Mouse (Mus musculus): ENCODE results near the gene Kpna2. TPM values are rescaled to one million over a fixed set of nuclear protein-coding genes. Genes with fewer than 3 reads are reported as not detected.
A peak's percentile ranks its signal among the peaks of the same experiment; 100 is the strongest.
"Not testable (repeated sequence)": the region's sequence is repeated elsewhere in the genome, so short reads cannot be mapped to it uniquely, and the experiment has no call there.

Gene Kpna2
- total RNA-seq, 2 experiments from 2014 or later, result 9.4 to 10.3 TPM

DNA sequence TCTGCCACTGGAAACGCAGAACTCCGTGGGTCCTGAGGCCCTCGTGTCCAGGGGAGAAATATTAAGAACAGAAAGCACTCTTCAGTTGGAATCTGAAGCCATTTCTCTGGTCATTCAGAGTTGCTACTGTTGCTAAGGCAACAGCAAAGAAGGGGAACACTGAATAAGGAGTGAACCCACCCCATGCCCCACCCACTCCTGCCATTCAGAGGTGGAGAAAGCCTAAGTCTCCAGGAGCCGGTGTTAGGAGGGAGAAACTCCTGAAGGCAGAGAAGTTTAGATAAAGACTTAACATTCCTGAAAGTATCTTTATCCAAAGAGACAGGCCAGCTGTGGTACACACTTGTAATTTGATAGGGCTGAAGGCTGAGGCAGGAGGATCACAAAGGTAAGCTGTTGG lies 20.0 kb upstream of the Kpna2 start:
- no peak for DNase-seq (ENCODE audit: low spot score)

DNA sequence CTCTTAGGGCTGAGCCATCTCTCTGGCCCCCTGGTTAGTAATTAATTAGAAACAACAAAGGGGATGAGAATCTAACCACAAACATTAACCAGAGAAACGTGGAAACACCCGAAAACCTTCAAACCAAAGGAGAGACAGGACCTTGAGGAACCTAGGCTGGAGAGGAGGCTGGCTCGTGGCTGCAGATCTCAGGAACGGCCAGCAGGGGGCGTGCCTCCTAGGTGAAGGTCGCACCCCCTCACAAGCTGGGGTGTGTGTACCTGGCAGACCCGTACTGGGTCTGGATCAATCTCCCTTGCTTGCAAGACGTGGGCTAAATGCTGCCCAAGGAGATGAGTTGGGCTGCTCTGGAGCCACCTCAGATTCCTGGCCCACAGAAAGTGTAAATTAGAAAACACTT lies 19.3 kb upstream of the Kpna2 start:
- DNase-seq (ENCODE audit: low spot score), result no peak

DNA sequence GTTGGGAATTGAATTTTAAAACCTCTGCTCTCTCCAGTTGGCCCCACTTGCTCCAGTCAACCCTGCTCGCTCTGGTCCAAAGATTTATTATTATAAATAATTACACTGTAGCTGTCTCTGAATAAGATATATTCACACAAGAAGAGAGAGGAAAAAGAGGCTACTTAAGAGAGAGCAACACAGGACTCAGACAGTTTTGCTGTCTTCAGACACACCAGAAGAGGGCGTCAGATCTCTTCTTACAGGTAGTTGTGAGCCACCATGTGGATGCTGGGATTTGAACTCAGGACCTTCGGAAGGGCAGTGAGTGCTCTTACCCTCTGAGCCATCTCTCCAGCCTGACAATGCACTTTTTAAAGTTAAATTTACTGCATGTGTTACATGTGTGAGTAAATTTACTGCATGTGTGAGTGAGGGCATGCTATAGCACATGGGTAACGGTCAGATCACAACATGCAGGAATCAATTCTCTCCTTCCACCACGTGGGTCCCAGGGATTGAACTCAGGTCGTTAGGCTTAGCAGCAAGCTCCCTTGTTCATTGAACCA lies 18.1 kb upstream of the Kpna2 start:
- no peak for DNase-seq (ENCODE audit: low spot score)

- no peak for DNase-seq (ENCODE audit: low spot score)
These were observed 17.6 kb upstream of the Kpna2 start for GRCm38 (mm10) chr11:107016893-107017292.

GRCm38 (mm10) chr11:107015535-107016187 lies 16.3 kb upstream of the Kpna2 start:
- DNase-seq (ENCODE audit: low spot score), result not testable (repeated sequence)

DNA sequence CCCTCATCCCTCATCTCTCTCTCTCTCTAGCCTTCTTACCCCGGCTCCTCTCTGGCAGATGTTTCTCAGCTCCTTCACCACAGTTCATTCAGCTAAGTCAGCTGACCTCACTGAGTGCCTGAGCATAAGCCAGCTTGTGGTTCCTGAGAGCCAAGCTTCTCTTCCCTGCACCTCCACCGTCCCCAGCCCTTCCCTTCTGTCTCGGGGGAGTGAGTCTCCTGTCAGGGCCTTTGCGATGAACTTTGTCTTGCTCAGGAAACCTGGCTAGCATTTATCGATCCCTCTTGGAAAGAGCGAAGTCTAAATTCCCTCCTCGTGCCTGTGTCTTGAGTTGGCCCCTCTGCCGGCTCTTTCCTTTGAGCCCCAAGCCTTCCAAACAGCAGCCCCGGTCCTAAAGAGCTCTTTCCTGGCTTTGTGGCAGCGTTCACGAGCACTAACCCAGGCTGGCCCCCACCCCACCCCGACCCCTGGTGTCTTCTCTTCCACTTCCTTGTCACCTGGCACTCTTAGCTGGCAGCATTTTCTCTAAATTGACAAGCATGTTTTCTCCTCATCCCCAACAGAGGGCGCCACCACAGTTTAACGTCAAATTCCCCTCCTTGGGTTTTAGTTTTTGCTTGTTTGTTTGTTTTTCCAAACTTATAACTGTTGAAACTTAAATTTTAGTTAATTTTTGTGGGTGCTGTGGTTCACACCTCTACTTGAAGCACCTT lies 15.4 kb upstream of the Kpna2 start:
- no peak for DNase-seq (ENCODE audit: low spot score)

GRCm38 (mm10) chr11:107014020-107014585 lies 14.8 kb upstream of the Kpna2 start:
- no peak for DNase-seq (ENCODE audit: low spot score)

DNA sequence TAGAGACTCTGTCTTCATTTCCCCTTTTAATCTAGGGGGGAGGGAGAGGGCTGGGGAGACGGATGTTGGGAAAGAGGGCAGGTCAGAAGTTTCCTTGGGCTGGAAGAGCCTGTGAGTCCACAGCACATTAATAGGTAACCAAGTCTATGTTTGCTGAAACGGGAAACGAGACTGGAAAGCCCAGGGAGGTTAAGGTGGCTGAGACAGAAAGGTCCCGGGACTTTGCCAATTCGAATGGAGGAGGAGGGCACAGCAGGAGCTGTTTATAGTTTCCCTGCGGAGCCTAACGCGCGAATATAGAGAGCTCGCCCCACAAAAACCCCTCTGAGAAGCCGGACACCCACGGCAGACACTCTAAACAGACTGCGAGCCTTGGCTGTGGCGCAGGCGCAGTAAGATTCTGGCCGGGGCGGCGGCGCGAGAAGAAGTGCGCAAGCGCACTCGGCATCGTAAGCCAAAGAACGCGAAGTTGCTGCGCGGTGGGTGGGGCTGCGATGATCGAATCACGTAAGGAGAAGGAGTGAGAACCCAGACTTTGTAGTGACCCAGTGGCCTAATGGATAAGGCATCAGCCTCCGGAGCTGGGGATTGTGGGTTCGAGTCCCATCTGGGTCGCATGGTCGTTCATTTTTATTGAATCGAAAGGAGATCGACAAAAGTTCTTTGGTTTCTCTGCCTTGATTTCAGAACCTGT lies 13.1 kb upstream of the Kpna2 start:
- DNase-seq (ENCODE audit: low spot score), result peak; percentile 99

GRCm38 (mm10) chr11:107011669-107012323 lies 12.5 kb upstream of the Kpna2 start:
- no peak for DNase-seq (ENCODE audit: low spot score)

- DNase-seq (ENCODE audit: low spot score), result no peak
These were observed 11.8 kb upstream of the Kpna2 start for GRCm38 (mm10) chr11:107011171-107011570.

DNA sequence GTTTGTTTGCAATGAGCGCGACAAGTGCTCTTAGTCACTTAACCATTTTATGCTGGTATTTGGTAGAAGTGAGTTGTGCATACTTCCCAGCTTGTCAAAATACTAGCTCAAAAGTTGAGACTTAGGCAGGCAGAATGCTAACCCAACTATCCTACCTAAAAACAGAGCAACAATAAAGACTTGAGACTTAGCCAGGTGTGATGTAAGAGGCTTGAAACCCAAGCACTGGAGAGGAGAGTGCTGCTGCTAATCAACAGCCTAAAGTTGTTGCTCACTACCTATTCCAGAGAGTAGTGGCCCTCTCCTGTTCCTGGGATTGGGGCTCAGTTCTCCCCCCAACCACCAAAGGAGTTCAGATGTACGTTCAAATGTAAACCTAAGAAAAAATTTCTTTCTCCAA lies 11.1 kb upstream of the Kpna2 start:
- no peak for DNase-seq (ENCODE audit: low spot score)

DNA sequence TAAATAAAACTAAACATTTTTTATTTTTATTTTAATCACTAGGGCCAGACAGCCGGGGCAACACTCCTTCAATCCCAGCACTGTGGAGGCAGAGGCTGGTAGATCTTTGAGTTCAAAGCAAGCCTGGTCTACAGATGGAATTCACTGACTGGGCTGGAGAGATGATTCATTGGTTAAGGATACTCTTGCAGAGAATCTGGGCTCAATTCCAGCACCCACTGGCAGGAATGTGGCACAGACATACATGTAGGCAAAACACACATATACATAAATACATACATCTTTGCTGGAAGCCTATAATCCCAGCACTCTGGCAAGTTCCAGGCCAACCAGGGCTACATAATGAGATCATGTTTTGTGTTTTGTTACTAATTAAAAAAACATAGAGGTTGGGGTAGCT lies 6.2 kb upstream of the Kpna2 start:
- DNase-seq (ENCODE audit: low spot score), result no peak

DNA sequence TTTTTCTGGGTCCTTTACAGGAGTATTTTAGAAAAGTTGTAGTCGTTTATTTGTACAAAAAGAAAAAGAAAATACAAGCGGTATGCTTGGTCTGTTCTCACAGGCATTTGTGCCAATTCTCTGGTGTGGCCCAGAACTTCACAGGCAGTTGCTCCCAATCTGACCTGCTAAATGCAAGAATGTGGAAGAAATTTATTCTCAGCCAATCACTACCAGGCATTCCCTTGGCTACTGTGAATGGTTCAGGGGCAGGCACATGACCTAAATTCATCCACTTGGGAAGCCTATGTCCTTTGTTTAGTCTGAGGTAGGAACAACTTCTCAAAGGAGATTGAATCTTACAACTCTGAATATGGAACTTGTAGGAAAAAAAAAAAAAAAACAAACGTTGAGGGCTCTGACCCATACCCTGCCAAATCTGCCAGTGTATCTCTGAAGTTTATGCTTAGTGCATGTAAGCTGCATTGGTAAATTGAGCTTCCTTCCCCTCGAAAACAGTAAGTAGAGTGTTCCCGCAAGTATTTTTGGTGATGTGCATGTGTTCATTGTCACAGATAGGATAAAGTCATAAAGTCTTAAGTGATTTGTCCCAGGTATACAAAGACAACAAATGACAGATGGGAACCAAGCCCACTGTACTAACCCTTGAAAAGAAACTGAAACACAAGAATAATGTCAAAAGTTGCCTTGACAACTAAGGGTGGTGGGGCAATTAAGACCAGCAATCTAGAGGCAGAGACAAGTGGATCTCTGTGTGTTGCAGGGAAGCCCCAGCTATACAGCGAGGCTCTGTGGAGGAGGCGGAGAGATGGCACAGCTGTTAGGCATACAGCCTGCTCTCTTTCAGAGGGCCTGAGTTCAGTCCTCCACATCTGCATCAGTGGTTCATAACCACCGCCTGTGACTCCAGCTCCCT lies 2.7 kb upstream of the Kpna2 start:
- DNase-seq (ENCODE audit: low spot score), result no peak

GRCm38 (mm10) chr11:106999949-107000513 lies 690 bp upstream of the Kpna2 start:
- no peak for DNase-seq (ENCODE audit: low spot score)

GRCm38 (mm10) chr11:106998651-106999150 lies 640 bp downstream of the Kpna2 start:
- no peak for DNase-seq (ENCODE audit: low spot score)

GRCm38 (mm10) chr11:106997976-106998375 lies 1.4 kb downstream of the Kpna2 start:
- DNase-seq (ENCODE audit: low spot score), result no peak

- not testable (repeated sequence) for DNase-seq (ENCODE audit: low spot score)
These were observed 2.8 kb downstream of the Kpna2 start for GRCm38 (mm10) chr11:106996492-106996891.

GRCm38 (mm10) chr11:106994246-106995085 lies 4.9 kb downstream of the Kpna2 start:
- DNase-seq (ENCODE audit: low spot score), result no peak

DNA sequence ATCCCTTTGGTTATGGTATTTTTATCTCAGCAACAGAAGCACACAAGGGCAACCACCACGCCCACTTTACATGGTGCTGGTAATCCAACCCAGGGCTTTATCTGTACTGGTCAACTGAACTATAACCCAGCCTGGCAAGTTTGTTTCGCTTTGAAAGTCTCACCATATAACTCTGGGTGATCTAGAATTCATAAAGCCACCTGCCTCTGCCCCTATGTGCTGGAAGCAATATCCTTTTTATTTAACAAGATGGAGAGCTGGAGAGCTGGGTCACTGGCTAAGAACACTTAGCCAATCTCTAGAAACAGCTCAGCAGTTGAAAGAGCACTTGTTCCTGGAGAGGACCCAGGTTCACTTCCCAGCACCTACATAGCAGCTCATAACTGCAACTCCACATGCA lies 12.0 kb downstream of the Kpna2 start:
- no peak for DNase-seq (ENCODE audit: low spot score)

Data from gastrocnemius, adult 18-20 months (tissue).